Mouse (Mus musculus): ENCODE data around the gene Eif3k. TPM values are rescaled to one million over a fixed set of nuclear protein-coding genes. Genes with fewer than 3 reads are reported as not detected.

Gene Eif3k
- polyA plus RNA-seq, 1 experiment from 2014 or later, result 438 TPM

- 95% methylated on average over 1 of the region's 1 CpGs for WGBS
Measured at GRCm38 (mm10) chr7:28984452-28984851, 2.8 kb upstream of the Eif3k start.

GRCm38 (mm10) chr7:28983849-28984248, 2.2 kb upstream of the Eif3k start:
- Histone ChIP-seq H3K4me2 (0 out of 2 replicates have a peak overlapping the region, but pooled peaks have one; percentile 90), H3K9ac (replicated peaks) (no peak overlapping the region), H3K4me1 (replicated peaks) (peaks cover 21% of the 10 kb centered on the region), H3K27ac (no peak overlapping the region), H3K9me3 (no peaks in the 10 kb centered on the region), H3K27me3 (no peaks in the 10 kb centered on the region), H3K36me3 (peaks cover 9% of the 10 kb centered on the region), H3K4me3 (replicated peaks) (no peak overlapping the region)
- no peak for ATAC-seq (ENCODE audit: insufficient number of reproducible peaks, insufficient read depth, low FRiP score, low TSS enrichment, low read depth)
- 80% methylated on average over 4 of the region's 4 CpGs for WGBS

More at GRCm38 (mm10) chr7:28984452-28984851, 2.8 kb upstream of the Eif3k start:
- H3K4me3 ChIP-seq (replicated peaks), result no peak overlapping the region
- no peaks in the 10 kb centered on the region for H3K9me3 ChIP-seq
- no peaks in the 10 kb centered on the region for H3K27me3 ChIP-seq
- no peak for ATAC-seq (ENCODE audit: insufficient number of reproducible peaks, insufficient read depth, low FRiP score, low TSS enrichment, low read depth)
- no peak overlapping the region for H3K4me2 ChIP-seq
- H3K9ac ChIP-seq (replicated peaks), result no peak overlapping the region
- H3K27ac ChIP-seq, result no peak overlapping the region
- H3K36me3 ChIP-seq, result peaks cover 3% of the 10 kb centered on the region
- peaks cover 21% of the 10 kb centered on the region for H3K4me1 ChIP-seq (replicated peaks)

- Histone ChIP-seq H3K27me3 (no peaks in the 10 kb centered on the region), H3K4me2 (peak overlapping the region; percentile 90), H3K9me3 (no peaks in the 10 kb centered on the region), H3K9ac (replicated peaks) (peak overlapping the region; percentile 69; the same call in 1 of the 2 replicates), H3K36me3 (peaks cover 16% of the 10 kb centered on the region), H3K4me1 (replicated peaks) (peaks cover 21% of the 10 kb centered on the region), H3K27ac (peak overlapping the region; percentile 91), H3K4me3 (replicated peaks) (peak overlapping the region; percentile 71; the same call in 1 of the 2 replicates)
- 80% methylated on average over 11 of the region's 11 CpGs for WGBS
- no peak for ATAC-seq (ENCODE audit: insufficient number of reproducible peaks, insufficient read depth, low FRiP score, low TSS enrichment, low read depth)
Measured at GRCm38 (mm10) chr7:28983141-28983564, 1.5 kb upstream of the Eif3k start.

GRCm38 (mm10) chr7:28982274-28983013, 780 bp upstream of the Eif3k start:
- H3K27ac ChIP-seq, result peak overlapping the region; percentile 91
- H3K9ac ChIP-seq (replicated peaks), result peak overlapping the region; percentile 69
- WGBS, result 13% methylated on average over 19 of the region's 19 CpGs
- peak overlapping the region; percentile 71 for H3K4me3 ChIP-seq (replicated peaks)
- H3K4me1 ChIP-seq (replicated peaks), result peaks cover 21% of the 10 kb centered on the region
- H3K9me3 ChIP-seq, result no peaks in the 10 kb centered on the region
- ATAC-seq (ENCODE audit: insufficient number of reproducible peaks, insufficient read depth, low FRiP score, low TSS enrichment, low read depth), result peak; percentile 61
- peaks cover 23% of the 10 kb centered on the region for H3K36me3 ChIP-seq
- no peaks in the 10 kb centered on the region for H3K27me3 ChIP-seq
- H3K4me2 ChIP-seq, result peak overlapping the region; percentile 90

- Histone ChIP-seq H3K36me3 (peaks cover 66% of the 10 kb centered on the region), H3K27ac (no peak overlapping the region), H3K9ac (replicated peaks) (no peak overlapping the region), H3K4me3 (replicated peaks) (no peak overlapping the region), H3K4me1 (replicated peaks) (peaks cover 13% of the 10 kb centered on the region), H3K4me2 (no peak overlapping the region), H3K27me3 (no peaks in the 10 kb centered on the region), H3K9me3 (no peaks in the 10 kb centered on the region)
- 91% methylated on average over 9 of the region's 9 CpGs for WGBS
- no peak for ATAC-seq (ENCODE audit: insufficient number of reproducible peaks, insufficient read depth, low FRiP score, low TSS enrichment, low read depth)
Measured at GRCm38 (mm10) chr7:28977556-28977955, 4.1 kb downstream of the Eif3k start.

- no peak for ATAC-seq (ENCODE audit: insufficient number of reproducible peaks, insufficient read depth, low FRiP score, low TSS enrichment, low read depth)
- Histone ChIP-seq H3K36me3 (peaks cover 81% of the 10 kb centered on the region), H3K27me3 (no peaks in the 10 kb centered on the region; the same call in 1 of the 2 replicates), H3K27ac (no peak overlapping the region), H3K9me3 (no peaks in the 10 kb centered on the region), H3K4me2 (no peak overlapping the region), H3K4me1 (replicated peaks) (no peaks in the 10 kb centered on the region), H3K9ac (replicated peaks) (no peak overlapping the region), H3K4me3 (replicated peaks) (no peak overlapping the region)
- 85% methylated on average over 8 of the region's 8 CpGs for WGBS
Measured at GRCm38 (mm10) chr7:28973025-28973424, 8.6 kb downstream of the Eif3k start.

- WGBS, result 66% methylated on average over 8 of the region's 8 CpGs
- Histone ChIP-seq H3K27me3 (no peaks in the 10 kb centered on the region; the same call in 1 of the 2 replicates), H3K27ac (no peak overlapping the region), H3K4me2 (no peak overlapping the region), H3K36me3 (peaks cover 77% of the 10 kb centered on the region), H3K4me1 (replicated peaks) (no peaks in the 10 kb centered on the region), H3K9ac (replicated peaks) (no peak overlapping the region), H3K4me3 (replicated peaks) (no peak overlapping the region), H3K9me3 (no peaks in the 10 kb centered on the region)
- ATAC-seq (ENCODE audit: insufficient number of reproducible peaks, insufficient read depth, low FRiP score, low TSS enrichment, low read depth), result peak; percentile 34; the same call in 1 of the 2 replicates
Measured at GRCm38 (mm10) chr7:28972542-28972985, 9.1 kb downstream of the Eif3k start.

- Histone ChIP-seq H3K4me2 (no peak overlapping the region), H3K27me3 (no peaks in the 10 kb centered on the region; the same call in 1 of the 2 replicates), H3K4me3 (replicated peaks) (no peak overlapping the region), H3K4me1 (replicated peaks) (no peaks in the 10 kb centered on the region), H3K36me3 (peaks cover 69% of the 10 kb centered on the region), H3K27ac (no peak overlapping the region), H3K9ac (replicated peaks) (no peak overlapping the region), H3K9me3 (no peaks in the 10 kb centered on the region)
- 88% methylated on average over 6 of the region's 6 CpGs for WGBS
- ATAC-seq (ENCODE audit: insufficient number of reproducible peaks, insufficient read depth, low FRiP score, low TSS enrichment, low read depth), result no peak
Measured at GRCm38 (mm10) chr7:28971770-28972269, 9.8 kb downstream of the Eif3k start.

- Histone ChIP-seq H3K27me3 (no peaks in the 10 kb centered on the region; the same call in 1 of the 2 replicates), H3K4me1 (replicated peaks) (no peaks in the 10 kb centered on the region), H3K4me3 (replicated peaks) (no peak overlapping the region), H3K27ac (no peak overlapping the region), H3K36me3 (peaks cover 61% of the 10 kb centered on the region), H3K4me2 (no peak overlapping the region), H3K9me3 (no peaks in the 10 kb centered on the region), H3K9ac (replicated peaks) (no peak overlapping the region)
- WGBS, result 92% methylated on average over 7 of the region's 7 CpGs
- no peak for ATAC-seq (ENCODE audit: insufficient number of reproducible peaks, insufficient read depth, low FRiP score, low TSS enrichment, low read depth)
Measured at GRCm38 (mm10) chr7:28971029-28971428, 10.6 kb downstream of the Eif3k start.

GRCm38 (mm10) chr7:28969672-28970394, 11.8 kb downstream of the Eif3k start:
- Histone ChIP-seq H3K9me3 (no peaks in the 10 kb centered on the region), H3K27me3 (no peaks in the 10 kb centered on the region; the same call in 1 of the 2 replicates), H3K27ac (no peak overlapping the region), H3K4me3 (replicated peaks) (no peak overlapping the region), H3K4me2 (no peak overlapping the region), H3K36me3 (peaks cover 53% of the 10 kb centered on the region), H3K9ac (replicated peaks) (no peak overlapping the region), H3K4me1 (replicated peaks) (no peaks in the 10 kb centered on the region)
- no peak for ATAC-seq (ENCODE audit: insufficient number of reproducible peaks, insufficient read depth, low FRiP score, low TSS enrichment, low read depth)
- WGBS, result 82% methylated on average over 12 of the region's 12 CpGs

- no peak for ATAC-seq (ENCODE audit: insufficient number of reproducible peaks, insufficient read depth, low FRiP score, low TSS enrichment, low read depth)
- Histone ChIP-seq H3K4me3 (replicated peaks) (no peak overlapping the region), H3K4me1 (replicated peaks) (no peaks in the 10 kb centered on the region), H3K27me3 (no peaks in the 10 kb centered on the region; the same call in 1 of the 2 replicates), H3K36me3 (peaks cover 47% of the 10 kb centered on the region), H3K9me3 (no peaks in the 10 kb centered on the region), H3K9ac (replicated peaks) (no peak overlapping the region), H3K4me2 (no peak overlapping the region), H3K27ac (no peak overlapping the region)
- WGBS, result 91% methylated on average over 1 of the region's 1 CpGs
Measured at GRCm38 (mm10) chr7:28969271-28969670, 12.4 kb downstream of the Eif3k start.
